Mouse (Mus musculus): ENCODE measurements around the gene Brinp2. TPM values are rescaled to one million over a fixed set of nuclear protein-coding genes. Genes with fewer than 3 reads are reported as not detected.
A peak's percentile ranks its signal among the peaks of the same experiment; 100 is the strongest.

The Brinp2 gene
- polyA plus RNA-seq, 1 experiment from 2014 or later: 0.29 TPM

DNA sequence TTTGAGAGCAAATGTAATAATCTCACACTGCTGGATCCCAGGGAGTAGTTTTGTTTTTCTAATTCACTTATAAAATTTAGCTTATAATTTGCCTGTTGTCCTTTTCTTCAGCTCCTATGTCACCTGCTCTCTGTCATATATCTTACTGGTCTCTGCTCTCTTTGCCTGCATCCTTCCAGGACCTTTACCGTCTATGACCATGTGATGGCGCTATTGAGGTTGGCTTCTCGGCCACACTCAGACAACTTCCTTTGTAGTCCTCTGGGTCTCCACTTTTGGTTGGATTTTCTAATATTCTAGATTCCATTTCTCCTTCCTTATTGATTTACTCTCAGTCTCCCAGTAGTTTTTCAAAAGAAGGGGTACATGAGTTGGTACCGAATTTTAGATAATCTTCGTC, 141.4 kb downstream of the Brinp2 start:
- Histone ChIP-seq H3K4me3 (no peak overlapping the region), H3K27me3 (no peaks in the 10 kb centered on the region), H3K9me3 (no peaks in the 10 kb centered on the region), H3K9ac (no peak overlapping the region), H3K4me1 (peaks cover 11% of the 10 kb centered on the region; the same call in 1 of the 2 replicates), H3K4me2 (replicated peaks) (no peak overlapping the region), H3K27ac (no peak overlapping the region), H3K36me3 (no peaks in the 10 kb centered on the region)
- WGBS: 48% methylated on average over 5 of the region's 5 CpGs
- no peak for ATAC-seq (ENCODE audit: low FRiP score, low read depth)

GRCm38 (mm10) chr1:158213736-158214135, 142.4 kb downstream of the Brinp2 start:
- no peaks in the 10 kb centered on the region for H3K9me3 ChIP-seq
- peak; percentile 88 for ATAC-seq (ENCODE audit: low FRiP score, low read depth)
- no peak overlapping the region for H3K9ac ChIP-seq
- no peak overlapping the region for H3K27ac ChIP-seq
- H3K4me3 ChIP-seq: no peak overlapping the region
- no peaks in the 10 kb centered on the region for H3K27me3 ChIP-seq
- 62% methylated on average over 4 of the region's 4 CpGs for WGBS
- no peak overlapping the region for H3K4me2 ChIP-seq (replicated peaks)
- peaks cover 11% of the 10 kb centered on the region; the same call in 1 of the 2 replicates for H3K4me1 ChIP-seq
- H3K36me3 ChIP-seq: no peaks in the 10 kb centered on the region

DNA sequence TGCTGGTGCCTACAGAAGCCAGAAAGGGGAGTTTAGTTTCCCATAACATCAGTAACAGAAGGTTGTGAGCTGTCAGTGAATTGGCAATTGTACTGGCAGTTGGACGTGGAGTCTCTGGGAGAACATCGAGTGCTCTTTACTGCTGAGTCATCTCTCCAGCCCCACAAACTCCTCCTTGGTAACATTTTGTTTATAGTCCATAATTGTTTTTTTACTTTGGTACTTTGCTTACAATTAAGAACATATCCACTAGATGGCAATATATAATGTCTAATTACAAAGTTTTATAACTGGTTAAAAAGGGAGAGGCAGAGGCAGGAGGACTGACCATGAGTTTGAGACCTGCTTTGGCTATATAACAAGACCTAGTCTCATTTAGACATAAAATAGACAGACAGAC, 148.5 kb downstream of the Brinp2 start:
- no peak overlapping the region for H3K4me3 ChIP-seq
- ATAC-seq (ENCODE audit: low FRiP score, low read depth): no peak
- no peak overlapping the region for H3K9ac ChIP-seq
- WGBS: 70% methylated on average over 2 of the region's 2 CpGs
- H3K9me3 ChIP-seq: no peaks in the 10 kb centered on the region
- no peaks in the 10 kb centered on the region for H3K27me3 ChIP-seq
- H3K4me2 ChIP-seq (replicated peaks): no peak overlapping the region
- H3K27ac ChIP-seq: no peak overlapping the region
- no peaks in the 10 kb centered on the region for H3K36me3 ChIP-seq
- H3K4me1 ChIP-seq: no peaks in the 10 kb centered on the region

- H3K9ac ChIP-seq: no peak overlapping the region
- ATAC-seq (ENCODE audit: low FRiP score, low read depth): no peak
- 51% methylated on average over 2 of the region's 2 CpGs for WGBS
- no peak overlapping the region for H3K27ac ChIP-seq
- no peaks in the 10 kb centered on the region for H3K36me3 ChIP-seq
- no peak overlapping the region for H3K4me3 ChIP-seq
- H3K4me2 ChIP-seq (replicated peaks): no peak overlapping the region
- no peaks in the 10 kb centered on the region for H3K4me1 ChIP-seq
- no peaks in the 10 kb centered on the region for H3K9me3 ChIP-seq
- H3K27me3 ChIP-seq: no peaks in the 10 kb centered on the region
Measured at GRCm38 (mm10) chr1:158202932-158203331, 153.2 kb downstream of the Brinp2 start.

Other genes starting within 250 kb of the Brinp2 start
- 3.8 and 4.7 TPM in 2 replicates for gene Astn1, start 5.9 kb upstream of the Brinp2 start, polyA plus RNA-seq (2015; fragmentation: Nextera tagmentation; extraction: Ambion mirVana)

Data from limb, embryonic 13.5 days (tissue).